Mouse (Mus musculus): ENCODE results near the gene Hcn3.

Gene Hcn3

GRCm38 (mm10) chr3:89159616-89160344 is at the start of gene Hcn3:
TSS of gene Hcn3 (minus strand) at chr3:89160196.
- DNase-seq (ENCODE audit: low spot score) = peak; percentile 85

- DNase-seq (ENCODE audit: low spot score) = no peak
Observed at GRCm38 (mm10) chr3:89209731-89210130, 49.7 kb upstream of the Hcn3 start.

- DNase-seq (ENCODE audit: low spot score) = no peak
Observed at GRCm38 (mm10) chr3:89208736-89209135, 48.7 kb upstream of the Hcn3 start.

GRCm38 (mm10) chr3:89208075-89208657 is 48.2 kb upstream of the Hcn3 start:
- DNase-seq (ENCODE audit: low spot score) = no peak

GRCm38 (mm10) chr3:89206695-89207094 is 46.7 kb upstream of the Hcn3 start:
- no peak for DNase-seq (ENCODE audit: low spot score)

- DNase-seq (ENCODE audit: low spot score) = no peak
Observed at GRCm38 (mm10) chr3:89206079-89206478, 46.1 kb upstream of the Hcn3 start.

- DNase-seq (ENCODE audit: low spot score) = no peak
Observed at GRCm38 (mm10) chr3:89203142-89203514, 43.1 kb upstream of the Hcn3 start.

- DNase-seq (ENCODE audit: low spot score) = peak; percentile 97
Observed at GRCm38 (mm10) chr3:89202253-89203141, 42.5 kb upstream of the Hcn3 start, which contains the start of gene Gba. TSS of gene Gba (plus strand) at chr3:89202928.

GRCm38 (mm10) chr3:89199839-89200238 is 39.8 kb upstream of the Hcn3 start:
- DNase-seq (ENCODE audit: low spot score) = no peak

GRCm38 (mm10) chr3:89195979-89196877 is 36.2 kb upstream of the Hcn3 start:
- peak; percentile 97 for DNase-seq (ENCODE audit: low spot score)

- DNase-seq (ENCODE audit: low spot score) = no peak
Observed at GRCm38 (mm10) chr3:89193853-89194252, 33.9 kb upstream of the Hcn3 start.

- DNase-seq (ENCODE audit: low spot score) = no peak
Observed at GRCm38 (mm10) chr3:89193351-89193750, 33.4 kb upstream of the Hcn3 start.

- DNase-seq (ENCODE audit: low spot score) = no peak
Observed at GRCm38 (mm10) chr3:89190436-89190835, 30.4 kb upstream of the Hcn3 start.

- no peak for DNase-seq (ENCODE audit: low spot score)
Observed at GRCm38 (mm10) chr3:89188478-89188875, 28.5 kb upstream of the Hcn3 start.

GRCm38 (mm10) chr3:89187690-89188477 is 27.9 kb upstream of the Hcn3 start:
- DNase-seq (ENCODE audit: low spot score) = no peak

- DNase-seq (ENCODE audit: low spot score) = no peak
Observed at GRCm38 (mm10) chr3:89187197-89187596, 27.2 kb upstream of the Hcn3 start.

GRCm38 (mm10) chr3:89183959-89184315 is 23.9 kb upstream of the Hcn3 start:
- no peak for DNase-seq (ENCODE audit: low spot score)

GRCm38 (mm10) chr3:89183058-89183958 is 23.3 kb upstream of the Hcn3 start, which contains the start of gene Fam189b:
TSS of gene Fam189b (plus strand) at chr3:89183143.
- peak; percentile 91 for DNase-seq (ENCODE audit: low spot score)

GRCm38 (mm10) chr3:89182531-89183057 is 22.6 kb upstream of the Hcn3 start:
- DNase-seq (ENCODE audit: low spot score) = no peak

All from embryo, embryonic 10.5 days (tissue).